Mouse (Mus musculus): ENCODE results near the gene Grik5. TPM values are rescaled to one million over a fixed set of nuclear protein-coding genes. Genes with fewer than 3 reads are reported as not detected.

The Grik5 gene
- total RNA-seq, 2 experiments from 2014 or later, result 234 to 242 TPM

DNA sequence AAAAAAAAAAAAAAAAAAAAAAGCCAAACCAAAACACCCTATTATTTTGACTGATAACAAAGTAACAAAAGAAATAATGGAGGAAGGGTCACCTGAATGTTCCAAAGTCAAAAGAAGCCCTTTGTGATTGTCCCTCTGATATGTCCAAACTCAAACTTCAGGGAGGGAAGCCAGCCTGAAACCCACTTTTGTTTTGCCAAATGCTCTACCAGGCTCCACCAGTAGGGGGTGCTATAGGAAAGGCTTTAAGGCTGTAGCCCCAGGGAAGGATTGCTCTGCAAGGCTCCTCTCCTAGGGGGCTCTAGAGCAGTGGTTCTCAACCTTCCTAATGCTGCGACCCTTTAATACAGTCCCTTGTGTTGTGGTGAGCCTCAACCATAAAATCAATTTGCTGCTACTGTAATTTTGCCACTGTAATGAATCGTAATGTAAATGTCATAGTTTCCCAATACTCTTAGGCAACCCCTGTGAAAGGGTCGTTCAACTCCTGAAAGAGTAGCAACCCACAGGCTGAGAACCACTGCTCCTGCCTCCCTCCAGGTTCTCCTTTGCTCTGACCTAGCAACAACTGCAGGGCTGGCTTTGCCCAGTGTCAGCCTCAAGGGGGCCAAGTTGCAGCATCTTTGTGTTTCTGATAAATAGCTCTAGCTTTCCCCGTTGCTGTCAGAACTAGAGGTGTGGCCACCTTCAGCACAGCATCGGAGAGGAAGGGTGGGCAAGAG lies 42.0 kb downstream of the Grik5 start:
- DNase-seq, result peak; percentile 67 to 81

DNA sequence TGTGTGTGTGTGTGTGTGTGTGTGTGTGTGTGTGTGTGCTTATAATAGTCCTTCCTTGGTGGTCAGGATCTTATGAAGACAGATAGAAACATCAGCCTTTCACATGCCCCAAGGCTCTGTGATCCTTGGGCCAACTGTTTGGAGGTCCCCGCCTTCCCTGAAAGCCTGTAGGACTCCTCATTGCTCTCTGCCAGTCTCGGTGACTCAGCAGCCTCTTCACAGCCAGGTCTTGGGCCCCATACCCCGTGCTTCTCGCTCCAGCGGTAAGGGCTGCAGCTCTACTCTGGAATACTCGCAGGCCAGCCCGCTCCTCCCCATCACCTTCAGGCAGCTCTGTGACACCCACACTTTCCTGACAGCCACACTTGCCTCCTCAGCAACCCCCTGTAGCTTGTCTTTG lies 45.7 kb downstream of the Grik5 start:
- DNase-seq, result no peak

- DNase-seq, result no peak
These were observed 46.2 kb downstream of the Grik5 start for GRCm38 (mm10) chr7:25025855-25026439.

DNA sequence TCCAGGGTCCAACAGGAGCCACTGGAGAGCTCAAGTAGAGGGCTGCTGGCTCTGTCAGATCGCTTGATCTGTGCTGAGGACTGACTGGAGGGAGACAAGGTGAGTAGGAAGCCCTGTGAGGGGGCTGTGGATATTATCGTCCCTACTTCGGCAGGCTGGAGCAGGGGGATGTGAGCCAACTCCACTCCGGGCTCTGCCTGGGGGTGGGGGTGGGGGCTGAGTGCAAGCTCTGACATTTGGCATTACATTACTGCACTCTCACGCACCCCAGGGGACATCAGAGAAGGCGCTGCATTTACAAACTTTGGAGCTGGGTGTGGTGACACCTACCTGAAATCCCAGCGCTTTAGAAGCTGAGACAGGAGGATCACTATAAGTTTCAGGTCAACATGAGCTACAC lies 60.6 kb downstream of the Grik5 start:
- DNase-seq, result no peak

DNA sequence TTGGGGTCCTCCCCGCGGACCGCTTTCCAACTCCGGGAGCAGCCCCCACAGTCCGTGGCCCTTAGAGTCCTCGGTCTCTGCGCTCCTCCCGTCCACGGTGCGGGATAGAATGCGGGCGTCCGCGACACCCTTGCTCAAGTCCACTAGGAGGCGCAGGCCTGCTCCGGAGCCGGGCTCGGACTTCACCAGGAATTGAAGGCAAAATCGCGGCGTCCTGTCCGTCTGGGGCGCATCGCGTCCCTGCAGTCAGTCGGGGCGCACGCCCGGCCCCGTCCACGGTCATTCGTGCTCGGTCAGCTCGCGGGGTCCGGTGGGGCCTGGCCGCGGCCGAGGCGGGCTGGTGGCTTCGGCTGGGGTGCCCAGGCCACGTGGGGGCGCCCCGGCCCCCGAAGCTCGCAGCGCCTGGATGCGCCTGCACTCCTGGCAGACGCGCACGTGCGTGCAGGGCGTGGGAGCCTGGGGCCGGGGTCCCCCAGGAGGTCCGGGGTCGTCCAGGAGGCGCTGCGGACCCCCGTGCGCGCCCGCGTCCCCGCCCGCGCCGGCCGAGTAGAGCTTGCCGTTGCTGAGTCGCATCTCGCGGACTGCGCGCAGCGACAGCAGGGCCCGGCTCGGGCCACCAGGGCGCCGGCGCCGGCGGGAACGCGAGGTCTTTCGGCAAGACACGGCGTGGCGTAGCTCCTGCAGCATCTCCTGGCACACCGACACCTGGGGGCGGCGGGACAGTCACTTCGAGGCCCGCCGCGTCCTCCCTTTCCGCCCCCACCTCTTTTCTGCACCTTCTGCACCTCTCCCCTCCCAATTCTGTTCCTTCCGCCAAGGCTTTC lies 61.8 kb downstream of the Grik5 start:
- DNase-seq, result peak; percentile 50 to 63

GRCm38 (mm10) chr7:25009099-25009700 lies 62.9 kb downstream of the Grik5 start:
- DNase-seq, result peak; percentile 59 to 69

DNA sequence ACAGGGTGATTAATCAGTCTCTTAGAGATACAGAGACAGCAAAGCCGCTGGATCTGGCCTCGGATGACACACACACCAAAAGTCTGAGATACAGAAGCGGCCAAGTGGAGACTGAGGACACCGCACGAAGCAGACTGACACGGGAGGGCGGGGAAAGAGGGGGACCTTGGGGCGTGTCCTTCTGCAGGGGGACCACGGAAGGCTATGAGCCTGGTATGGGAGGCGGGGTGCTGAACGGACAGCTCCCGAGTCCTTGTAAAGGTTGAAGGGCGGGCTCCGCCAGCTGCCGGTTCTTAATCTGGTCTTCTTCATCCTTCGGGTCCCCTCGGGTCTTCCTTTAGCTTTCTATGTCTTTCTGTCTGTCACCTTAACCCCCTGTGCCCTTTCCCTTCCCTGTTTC lies 63.5 kb downstream of the Grik5 start:
- peak in 1 of 2 experiments; percentile 54 for DNase-seq

DNA sequence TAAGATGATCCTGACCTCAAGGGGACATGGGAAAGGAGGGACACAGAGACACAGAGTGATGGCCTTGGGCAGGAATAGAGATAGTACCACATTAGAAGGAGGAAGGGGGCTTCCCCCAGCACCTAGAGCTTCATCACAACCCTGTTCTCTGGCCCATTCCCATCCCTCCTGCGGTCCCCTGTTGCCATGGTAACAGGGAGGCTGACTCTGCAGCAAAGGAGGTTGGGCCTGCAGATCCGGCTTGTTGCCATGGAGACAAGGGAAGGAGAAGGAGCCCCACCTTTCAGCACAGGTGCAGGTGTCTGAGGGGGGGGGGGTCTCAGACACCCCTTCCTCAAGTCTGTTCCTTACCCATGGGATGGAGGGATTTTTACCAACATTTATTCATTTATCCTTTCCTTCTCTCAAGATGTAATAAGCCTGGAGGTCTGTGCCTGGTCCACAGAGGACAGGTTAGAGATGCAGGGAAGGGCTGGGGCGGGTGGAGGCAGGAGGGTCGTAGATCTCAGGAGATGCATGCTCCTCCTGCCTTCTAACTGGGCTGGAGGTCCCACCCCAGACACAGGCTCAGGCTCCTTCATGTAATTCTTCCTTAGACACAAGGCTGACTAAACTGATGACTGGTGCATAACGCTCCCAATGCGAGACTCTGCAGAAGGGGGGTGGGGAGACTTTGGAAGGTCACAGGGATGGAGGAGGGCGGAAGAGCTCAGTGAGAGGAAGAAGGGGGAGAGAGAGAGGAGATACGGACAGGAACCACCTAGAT lies 64.4 kb downstream of the Grik5 start:
- peak; percentile 65 to 71 for DNase-seq

GRCm38 (mm10) chr7:25006586-25007364 lies 65.4 kb downstream of the Grik5 start:
- DNase-seq, result no peak

DNA sequence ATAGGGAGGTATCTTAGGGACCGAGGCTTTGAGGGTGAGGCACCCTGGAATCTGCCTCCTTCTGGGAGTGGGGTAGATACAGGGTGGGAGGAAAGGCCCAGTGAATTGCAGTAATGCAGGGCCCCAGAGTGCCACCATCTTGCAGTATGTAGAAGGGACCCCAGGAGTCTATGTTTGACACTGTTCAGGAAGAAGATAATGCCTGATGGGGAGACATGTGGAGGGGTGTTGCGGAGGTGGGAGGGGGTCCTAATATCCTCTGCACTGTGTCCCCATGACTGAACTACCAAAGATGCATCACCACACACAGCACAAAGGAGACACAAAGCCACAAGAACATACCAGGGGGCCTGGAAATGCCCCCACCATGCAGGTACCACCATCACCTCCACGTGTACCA lies 66.0 kb downstream of the Grik5 start:
- no peak for DNase-seq

GRCm38 (mm10) chr7:25005421-25006065 lies 66.6 kb downstream of the Grik5 start, which contains the start of gene Atp1a3:
Gene Atp1a3 (minus strand): TSS chr7:25005958.
- peak; percentile 75 to 79 for DNase-seq

DNA sequence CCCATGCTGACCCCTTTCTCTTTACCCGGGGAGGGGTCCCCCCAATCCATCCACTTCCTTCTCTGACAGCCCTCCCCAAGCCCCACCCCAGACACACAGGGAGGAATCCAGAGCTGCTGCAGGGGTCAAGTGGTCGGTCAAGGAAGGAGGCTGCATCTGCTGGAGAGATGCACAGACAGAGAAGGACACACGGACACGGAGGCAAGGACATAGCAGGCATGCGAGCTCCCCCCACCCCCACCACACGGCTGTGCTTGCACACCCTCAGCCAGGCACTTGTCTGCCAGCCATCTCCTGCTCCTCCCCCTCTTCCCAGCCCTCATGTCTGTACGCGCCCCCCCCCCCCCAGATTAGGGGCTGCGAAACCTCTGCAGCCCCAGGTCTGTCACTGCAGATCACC lies 67.3 kb downstream of the Grik5 start:
- DNase-seq, result no peak

DNA sequence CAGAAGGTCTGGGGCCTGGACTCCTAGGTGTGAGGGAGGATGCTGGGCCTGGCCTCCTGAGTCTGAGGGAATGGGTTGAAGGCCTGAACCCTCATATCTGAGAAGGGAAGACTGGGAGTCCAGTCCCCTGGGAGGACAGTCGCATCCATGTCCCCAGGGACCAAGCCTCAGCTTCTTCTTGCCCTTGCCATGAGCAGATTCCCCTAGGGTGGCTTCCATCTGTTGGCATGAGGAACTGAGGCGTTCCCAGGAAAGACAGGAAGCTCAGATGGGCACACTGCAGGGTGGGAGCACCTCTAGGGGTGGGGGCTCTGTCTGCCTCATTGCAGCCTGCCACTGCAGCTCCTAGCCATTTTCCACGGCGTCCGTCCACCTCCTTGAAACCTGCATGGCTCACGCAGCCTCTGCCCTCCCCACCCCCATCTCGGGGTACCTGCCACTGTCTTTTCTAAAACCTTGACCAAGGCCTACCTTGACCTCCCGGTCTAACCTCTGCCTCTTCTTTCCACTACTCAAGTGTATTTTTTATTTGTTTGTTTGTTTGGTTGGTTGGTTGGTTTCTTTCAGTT lies 68.2 kb downstream of the Grik5 start:
- DNase-seq, result no peak

GRCm38 (mm10) chr7:25003291-25003690 lies 68.9 kb downstream of the Grik5 start:
- no peak for DNase-seq

DNA sequence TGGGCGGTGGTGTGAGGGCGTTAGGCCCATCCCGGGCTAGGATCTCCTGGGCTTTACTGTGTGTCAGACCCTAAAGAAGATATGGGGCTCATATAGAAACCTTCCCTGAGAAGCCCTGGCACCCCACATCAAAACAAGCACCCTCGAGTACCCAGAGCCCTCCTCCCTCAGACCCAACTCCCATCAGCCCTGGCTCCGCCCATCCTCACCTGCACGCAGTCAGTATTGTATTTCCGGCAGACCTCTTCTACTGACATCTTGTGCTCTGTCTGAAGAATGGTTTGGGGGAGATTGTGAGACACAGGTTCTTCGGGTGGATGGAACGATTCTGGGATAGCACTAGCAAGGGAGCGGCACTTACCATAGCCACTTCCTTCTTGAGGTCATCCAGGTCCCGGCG lies 71.4 kb downstream of the Grik5 start:
- DNase-seq, result no peak

DNA sequence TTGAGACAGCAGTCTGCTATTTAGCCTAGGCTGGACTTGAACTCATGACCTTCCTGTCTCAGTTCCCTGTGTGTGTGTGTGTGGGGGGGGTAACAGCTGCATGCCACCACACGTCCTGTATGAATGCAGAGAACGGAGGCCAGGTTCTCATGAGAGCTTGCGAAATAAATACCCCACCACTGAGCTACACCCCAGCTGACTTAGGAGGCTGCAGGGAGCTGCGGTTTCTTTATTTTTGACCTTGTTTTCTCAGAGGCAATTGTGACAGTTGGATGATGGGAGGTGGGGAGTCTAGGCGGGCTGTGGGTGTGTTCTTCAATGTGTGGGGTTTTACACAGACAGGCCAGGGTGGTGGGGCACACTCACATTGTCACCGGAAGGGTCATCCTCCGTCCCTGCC lies 71.9 kb downstream of the Grik5 start:
- DNase-seq, result no peak

DNA sequence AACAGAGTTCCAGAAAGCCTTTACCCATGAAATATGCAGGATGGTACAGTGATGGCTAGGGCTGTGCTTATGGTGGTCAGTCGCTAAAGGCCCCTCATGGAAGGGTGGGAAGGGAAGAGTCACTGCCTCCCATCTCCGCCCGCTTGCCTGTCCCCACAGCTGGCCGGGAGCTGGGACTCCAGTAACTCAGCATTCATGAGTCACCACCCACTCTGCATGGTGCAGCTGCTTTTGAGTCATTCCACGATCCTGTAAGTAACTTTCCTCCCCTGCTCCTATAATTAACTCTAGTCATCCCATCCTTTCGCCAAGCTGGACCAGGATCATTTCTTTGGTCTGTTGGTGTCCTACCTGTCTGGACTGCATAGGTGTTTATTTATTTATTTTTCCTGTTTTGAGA lies 79.1 kb downstream of the Grik5 start:
- no peak for DNase-seq

GRCm38 (mm10) chr7:24990478-24990877 lies 81.7 kb downstream of the Grik5 start:
- DNase-seq, result no peak

- no peak for DNase-seq
These were observed 84.2 kb downstream of the Grik5 start for GRCm38 (mm10) chr7:24987941-24988340.

DNA sequence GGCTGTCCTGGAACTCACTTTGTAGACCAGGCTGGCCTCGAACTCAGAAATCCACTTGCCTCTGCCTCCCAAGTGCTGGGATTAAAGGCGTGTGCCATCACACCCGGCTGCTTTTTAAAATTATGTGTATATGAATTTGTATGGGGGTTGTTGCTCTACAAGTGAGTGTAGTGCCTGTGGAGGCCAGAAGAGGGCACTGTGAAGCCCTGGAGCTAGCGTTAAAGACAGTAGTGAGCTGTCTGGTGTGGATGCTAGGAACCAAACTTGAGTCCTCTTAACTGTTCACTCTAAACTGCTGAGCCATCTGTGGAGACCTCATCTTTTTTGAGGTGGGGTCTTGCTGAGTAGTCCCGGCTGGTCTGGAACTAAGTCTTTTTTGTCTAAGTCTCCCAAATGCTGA lies 86.3 kb downstream of the Grik5 start:
- DNase-seq, result no peak

GRCm38 (mm10) chr7:24984307-24984706 lies 87.8 kb downstream of the Grik5 start:
- no peak for DNase-seq

Data from layer of hippocampus, postnatal 36 days (tissue).